ENCODE assay signal across 8 mouse cellular contexts in the genomic region with DNA sequence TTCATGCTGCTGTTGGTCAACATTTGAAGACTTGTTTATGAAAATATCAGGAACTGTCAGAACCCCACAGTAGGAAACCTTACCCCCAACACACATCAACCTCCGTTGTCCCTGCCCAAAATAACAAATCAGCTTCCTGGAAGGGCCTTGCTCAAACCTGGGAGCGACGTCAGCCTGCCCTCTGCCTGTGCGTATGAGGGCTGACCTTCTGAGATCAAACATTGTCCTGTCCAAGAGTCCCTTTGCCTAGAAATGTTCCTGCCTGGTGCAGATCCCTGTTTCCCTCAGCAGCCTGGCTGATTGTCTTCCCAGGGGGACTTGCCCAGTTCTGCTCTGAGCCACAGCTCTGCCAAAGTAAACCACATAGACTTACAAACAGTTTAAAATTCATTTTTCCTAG.
A peak's percentile ranks its signal among the peaks of the same experiment; 100 is the strongest.
DNase-seq lines count a peak whose midpoint lies in the region; ATAC-seq and TF ChIP-seq lines count a peak whose summit lies in the region.
"Had no signal": no experiment of that assay in that cellular context is flagged by ENCODE, and none has a peak within 500 bp of the region (broad histone marks: within the 10 kb centered on the region; RNA-seq: fewer than 3 reads in every experiment).

No protein-coding gene starts in this region.

- no peak for ATAC-seq in lung, embryonic 14.5 days (ENCODE audit: insufficient read depth)
- ATAC-seq in heart, embryonic 13.5 days (ENCODE audit: extremely low read depth, insufficient number of reproducible peaks, low FRiP score, low TSS enrichment), result no peak
- no peak for ATAC-seq in erythroid progenitor cell, adult 5-6 weeks (replicated peaks; ENCODE audit: low FRiP score, poor library complexity, severe bottlenecking)

- H3K4me1 ChIP-seq in lung, embryonic 14.5 days (ENCODE audit: insufficient read depth), result peaks cover 25% of the 10 kb centered on the region
- H3K4me1 ChIP-seq in heart, embryonic 13.5 days, result peaks cover 30% of the 10 kb centered on the region

- H3K27ac ChIP-seq in lung, embryonic 14.5 days (ENCODE audit: low read depth), result no peak overlapping the region
- no peak overlapping the region for H3K27ac ChIP-seq in heart, embryonic 13.5 days (replicated peaks)

- no peaks in the 10 kb centered on the region for H3K36me3 ChIP-seq in lung, embryonic 14.5 days (ENCODE audit: insufficient read depth)
- H3K36me3 ChIP-seq in heart, embryonic 13.5 days, result no peaks in the 10 kb centered on the region

- no peak overlapping the region for H3K9ac ChIP-seq in lung, embryonic 14.5 days
- peak overlapping the region; percentile 34; the same call in 1 of the 2 replicates for H3K9ac ChIP-seq in heart, embryonic 13.5 days

- WGBS in lung, embryonic 14.5 days, result 37% methylated on average over 4 of the region's 4 CpGs
- 30% methylated on average over 4 of the region's 4 CpGs for WGBS in heart, embryonic 13.5 days

- DNase-seq in heart, adult 11 months, result peak; percentile 94
- DNase-seq in heart, adult 8-10 months (ENCODE audit: low spot score), result no peak
- peak; percentile 9 for DNase-seq in lung, embryonic 14.5 days
- no peak for DNase-seq in lung, postnatal 4 days
- peak; percentile 15 for DNase-seq in lung, postnatal 36 days
- DNase-seq: thymus, postnatal 4 days had no signal

- TF ChIP-seq CTCF in lung, embryonic 14.5 days (IDR thresholded peaks at IDR 0.05; ENCODE audit: low read depth), result no peak

- no peaks in the 10 kb centered on the region for H3K27me3 ChIP-seq in lung, embryonic 14.5 days (ENCODE audit: insufficient read depth, low read length)
- H3K27me3 ChIP-seq in heart, embryonic 13.5 days (replicated peaks), result no peaks in the 10 kb centered on the region

- H3K9me3 ChIP-seq in lung, embryonic 14.5 days (ENCODE audit: low read depth, low read length), result no peaks in the 10 kb centered on the region
- no peaks in the 10 kb centered on the region for H3K9me3 ChIP-seq in heart, embryonic 13.5 days

- H3K4me2 ChIP-seq in lung, embryonic 14.5 days, result no peak overlapping the region
- no peak overlapping the region for H3K4me2 ChIP-seq in heart, embryonic 13.5 days

- H3K4me3 ChIP-seq in lung, embryonic 14.5 days (ENCODE audit: low read depth, low read length), result no peak overlapping the region
- H3K4me3 ChIP-seq in heart, embryonic 13.5 days, result no peak overlapping the region

Comparison
In these comparisons a context has a peak if more than half of its experiments do, and no peak if none do; other contexts are left out.
1. DNase-seq: peak in heart, adult 11 months (single experiment), lung, embryonic 14.5 days (single experiment) and lung, postnatal 36 days (single experiment); none in heart, adult 8-10 months (single experiment) and lung, postnatal 4 days (0 of 2).